Mouse (Mus musculus): ENCODE data around the gene Mark1. TPM values are rescaled to one million over a fixed set of nuclear protein-coding genes. Genes with fewer than 3 reads are reported as not detected.

The Mark1 gene
- polyA plus RNA-seq, 1 experiment from 2014 or later = 2.4 TPM

GRCm38 (mm10) chr1:184938106-184938505, 61.3 kb downstream of the Mark1 start:
- no peak for ATAC-seq (ENCODE audit: low FRiP score, low TSS enrichment)
- H3K27me3 ChIP-seq (ENCODE audit: control insufficient read depth, insufficient read depth, low read length) = no peaks in the 10 kb centered on the region
- no peak overlapping the region for H3K27ac ChIP-seq (ENCODE audit: low read depth, low read length)
- H3K4me1 ChIP-seq (ENCODE audit: control insufficient read depth, insufficient read depth, low read length) = no peaks in the 10 kb centered on the region
- WGBS = 73% methylated on average over 4 of the region's 4 CpGs
- no peak overlapping the region for H3K4me2 ChIP-seq (replicated peaks; ENCODE audit: low read depth, low read length)
- H3K9me3 ChIP-seq (ENCODE audit: control insufficient read depth, low read length) = no peaks in the 10 kb centered on the region
- no peaks in the 10 kb centered on the region for H3K36me3 ChIP-seq (ENCODE audit: control insufficient read depth, insufficient read depth, low read length)
- no peak overlapping the region for H3K9ac ChIP-seq (ENCODE audit: low read depth, low read length)
- no peak overlapping the region for H3K4me3 ChIP-seq (ENCODE audit: low read length)

- no peaks in the 10 kb centered on the region for H3K4me1 ChIP-seq (ENCODE audit: control insufficient read depth, insufficient read depth, low read length)
- no peak overlapping the region for H3K27ac ChIP-seq (ENCODE audit: low read depth, low read length)
- H3K36me3 ChIP-seq (ENCODE audit: control insufficient read depth, insufficient read depth, low read length) = no peaks in the 10 kb centered on the region
- 57% methylated on average over 5 of the region's 5 CpGs for WGBS
- no peak for ATAC-seq (ENCODE audit: low FRiP score, low TSS enrichment)
- H3K4me3 ChIP-seq (ENCODE audit: low read length) = no peak overlapping the region
- no peak overlapping the region for H3K4me2 ChIP-seq (replicated peaks; ENCODE audit: low read depth, low read length)
- H3K27me3 ChIP-seq (ENCODE audit: control insufficient read depth, insufficient read depth, low read length) = no peaks in the 10 kb centered on the region
- no peaks in the 10 kb centered on the region for H3K9me3 ChIP-seq (ENCODE audit: control insufficient read depth, low read length)
- no peak overlapping the region for H3K9ac ChIP-seq (ENCODE audit: low read depth, low read length)
Observed at GRCm38 (mm10) chr1:184935980-184936379, 63.4 kb downstream of the Mark1 start.

DNA sequence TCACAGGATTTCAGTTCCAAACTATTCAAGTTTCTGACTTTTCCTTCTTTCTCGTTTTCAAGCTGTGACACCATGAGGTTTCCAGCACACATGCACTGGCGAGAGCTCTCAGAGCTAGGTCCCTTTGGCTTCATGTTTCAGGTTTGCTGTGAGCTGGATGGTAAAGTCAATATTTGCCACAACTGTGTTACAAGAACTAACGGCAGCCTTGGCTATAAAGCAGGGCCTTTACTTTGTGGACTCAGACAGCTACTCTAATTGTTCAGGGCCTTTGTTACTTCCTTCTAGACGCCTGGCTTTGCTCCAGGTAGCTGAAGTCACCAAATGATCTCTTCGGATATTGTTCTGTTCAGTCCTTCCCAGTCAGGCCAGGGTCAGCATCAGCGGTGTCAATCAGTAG, 63.9 kb downstream of the Mark1 start:
- Histone ChIP-seq H3K4me2 (replicated peaks; ENCODE audit: low read depth, low read length) (no peak overlapping the region), H3K9ac (ENCODE audit: low read depth, low read length) (no peak overlapping the region), H3K27me3 (ENCODE audit: control insufficient read depth, insufficient read depth, low read length) (no peaks in the 10 kb centered on the region), H3K4me1 (ENCODE audit: control insufficient read depth, insufficient read depth, low read length) (no peaks in the 10 kb centered on the region), H3K36me3 (ENCODE audit: control insufficient read depth, insufficient read depth, low read length) (no peaks in the 10 kb centered on the region), H3K27ac (ENCODE audit: low read depth, low read length) (no peak overlapping the region), H3K9me3 (ENCODE audit: control insufficient read depth, low read length) (no peaks in the 10 kb centered on the region), H3K4me3 (ENCODE audit: low read length) (no peak overlapping the region)
- ATAC-seq (ENCODE audit: low FRiP score, low TSS enrichment) = no peak
- 63% methylated on average over 6 of the region's 6 CpGs for WGBS

GRCm38 (mm10) chr1:184931097-184931496, 68.3 kb downstream of the Mark1 start:
- H3K4me1 ChIP-seq (ENCODE audit: control insufficient read depth, insufficient read depth, low read length) = no peaks in the 10 kb centered on the region
- peaks cover 2% of the 10 kb centered on the region; the same call in 1 of the 2 replicates for H3K36me3 ChIP-seq (ENCODE audit: control insufficient read depth, insufficient read depth, low read length)
- no peak overlapping the region for H3K9ac ChIP-seq (ENCODE audit: low read depth, low read length)
- H3K4me3 ChIP-seq (ENCODE audit: low read length) = no peak overlapping the region
- H3K9me3 ChIP-seq (ENCODE audit: control insufficient read depth, low read length) = no peaks in the 10 kb centered on the region
- 88% methylated on average over 6 of the region's 6 CpGs for WGBS
- no peak overlapping the region for H3K4me2 ChIP-seq (replicated peaks; ENCODE audit: low read depth, low read length)
- H3K27ac ChIP-seq (ENCODE audit: low read depth, low read length) = no peak overlapping the region
- no peaks in the 10 kb centered on the region for H3K27me3 ChIP-seq (ENCODE audit: control insufficient read depth, insufficient read depth, low read length)
- no peak for ATAC-seq (ENCODE audit: low FRiP score, low TSS enrichment)

DNA sequence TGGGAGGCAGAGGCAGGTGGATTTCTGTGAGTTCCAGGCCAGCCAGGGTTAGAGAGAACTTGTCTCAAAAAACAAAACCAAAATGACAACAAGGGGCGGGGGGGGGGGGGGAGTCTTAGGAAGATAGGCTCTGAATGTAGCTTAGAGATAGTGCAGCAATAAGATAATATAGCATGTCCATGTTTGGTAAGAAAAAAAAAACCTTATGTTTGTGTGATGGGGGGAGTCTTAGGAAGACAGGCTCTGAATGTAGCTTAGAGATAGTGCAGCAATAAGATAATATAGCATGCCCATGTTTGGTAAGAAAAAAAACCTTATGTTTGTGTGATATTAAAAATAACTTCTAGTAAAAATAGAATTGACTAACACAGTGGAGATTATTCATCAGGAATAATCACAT, 71.0 kb downstream of the Mark1 start:
- H3K4me1 ChIP-seq (ENCODE audit: control insufficient read depth, insufficient read depth, low read length) = no peaks in the 10 kb centered on the region
- no peaks in the 10 kb centered on the region for H3K27me3 ChIP-seq (ENCODE audit: control insufficient read depth, insufficient read depth, low read length)
- H3K4me2 ChIP-seq (replicated peaks; ENCODE audit: low read depth, low read length) = no peak overlapping the region
- 83% methylated on average over 1 of the region's 1 CpGs for WGBS
- H3K36me3 ChIP-seq (ENCODE audit: control insufficient read depth, insufficient read depth, low read length) = peaks cover 2% of the 10 kb centered on the region; the same call in 1 of the 2 replicates
- no peaks in the 10 kb centered on the region for H3K9me3 ChIP-seq (ENCODE audit: control insufficient read depth, low read length)
- ATAC-seq (ENCODE audit: low FRiP score, low TSS enrichment) = no peak
- H3K27ac ChIP-seq (ENCODE audit: low read depth, low read length) = no peak overlapping the region
- H3K4me3 ChIP-seq (ENCODE audit: low read length) = no peak overlapping the region
- H3K9ac ChIP-seq (ENCODE audit: low read depth, low read length) = no peak overlapping the region

DNA sequence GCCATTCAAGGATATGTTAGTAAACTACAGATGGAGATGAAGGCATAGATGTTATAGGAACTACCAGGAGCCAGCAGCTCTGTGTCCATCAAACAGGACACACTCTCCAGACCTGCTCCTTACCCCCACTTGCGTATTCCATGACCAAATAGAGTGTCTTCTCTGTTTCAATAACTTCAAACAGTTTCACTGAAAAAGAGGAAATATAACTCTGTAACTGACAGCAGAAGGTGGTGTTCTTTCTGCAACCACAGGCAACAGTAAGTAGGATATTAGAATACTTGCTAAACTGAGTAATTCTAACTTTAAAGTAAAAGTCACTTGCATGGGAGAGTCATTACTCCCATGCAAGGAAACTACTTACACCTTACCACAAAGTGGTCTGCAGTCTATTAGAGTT, 71.5 kb downstream of the Mark1 start:
- WGBS = 88% methylated on average over 1 of the region's 1 CpGs
- Histone ChIP-seq H3K4me2 (replicated peaks; ENCODE audit: low read depth, low read length) (no peak overlapping the region), H3K4me1 (ENCODE audit: control insufficient read depth, insufficient read depth, low read length) (no peaks in the 10 kb centered on the region), H3K27me3 (ENCODE audit: control insufficient read depth, insufficient read depth, low read length) (no peaks in the 10 kb centered on the region), H3K9me3 (ENCODE audit: control insufficient read depth, low read length) (no peaks in the 10 kb centered on the region), H3K27ac (ENCODE audit: low read depth, low read length) (no peak overlapping the region), H3K36me3 (ENCODE audit: control insufficient read depth, insufficient read depth, low read length) (peaks cover 2% of the 10 kb centered on the region; the same call in 1 of the 2 replicates), H3K9ac (ENCODE audit: low read depth, low read length) (no peak overlapping the region), H3K4me3 (ENCODE audit: low read length) (no peak overlapping the region)
- no peak for ATAC-seq (ENCODE audit: low FRiP score, low TSS enrichment)

GRCm38 (mm10) chr1:184922824-184923223, 76.5 kb downstream of the Mark1 start:
- no peak overlapping the region for H3K27ac ChIP-seq (ENCODE audit: low read depth, low read length)
- no peak for ATAC-seq (ENCODE audit: low FRiP score, low TSS enrichment)
- no peak overlapping the region for H3K4me3 ChIP-seq (ENCODE audit: low read length)
- H3K9me3 ChIP-seq (ENCODE audit: control insufficient read depth, low read length) = no peaks in the 10 kb centered on the region
- H3K9ac ChIP-seq (ENCODE audit: low read depth, low read length) = no peak overlapping the region
- H3K27me3 ChIP-seq (ENCODE audit: control insufficient read depth, insufficient read depth, low read length) = no peaks in the 10 kb centered on the region
- no peaks in the 10 kb centered on the region for H3K4me1 ChIP-seq (ENCODE audit: control insufficient read depth, insufficient read depth, low read length)
- 86% methylated on average over 13 of the region's 13 CpGs for WGBS
- H3K36me3 ChIP-seq (ENCODE audit: control insufficient read depth, insufficient read depth, low read length) = peaks cover 7% of the 10 kb centered on the region; the same call in 1 of the 2 replicates
- H3K4me2 ChIP-seq (replicated peaks; ENCODE audit: low read depth, low read length) = no peak overlapping the region

- Histone ChIP-seq H3K9me3 (ENCODE audit: control insufficient read depth, low read length) (no peaks in the 10 kb centered on the region), H3K9ac (ENCODE audit: low read depth, low read length) (no peak overlapping the region), H3K4me2 (replicated peaks; ENCODE audit: low read depth, low read length) (no peak overlapping the region), H3K4me1 (ENCODE audit: control insufficient read depth, insufficient read depth, low read length) (no peaks in the 10 kb centered on the region), H3K4me3 (ENCODE audit: low read length) (no peak overlapping the region), H3K27ac (ENCODE audit: low read depth, low read length) (no peak overlapping the region), H3K36me3 (ENCODE audit: control insufficient read depth, insufficient read depth, low read length) (peaks cover 4% of the 10 kb centered on the region; the same call in 1 of the 2 replicates), H3K27me3 (ENCODE audit: control insufficient read depth, insufficient read depth, low read length) (no peaks in the 10 kb centered on the region)
- 81% methylated on average over 5 of the region's 5 CpGs for WGBS
- ATAC-seq (ENCODE audit: low FRiP score, low TSS enrichment) = no peak
Observed at GRCm38 (mm10) chr1:184920057-184920456, 79.3 kb downstream of the Mark1 start.

- H3K27ac ChIP-seq (ENCODE audit: low read depth, low read length) = no peak overlapping the region
- H3K4me2 ChIP-seq (replicated peaks; ENCODE audit: low read depth, low read length) = no peak overlapping the region
- ATAC-seq (ENCODE audit: low FRiP score, low TSS enrichment) = no peak
- no peaks in the 10 kb centered on the region for H3K9me3 ChIP-seq (ENCODE audit: control insufficient read depth, low read length)
- WGBS = 89% methylated on average over 5 of the region's 5 CpGs
- H3K27me3 ChIP-seq (ENCODE audit: control insufficient read depth, insufficient read depth, low read length) = no peaks in the 10 kb centered on the region
- peaks cover 4% of the 10 kb centered on the region; the same call in 1 of the 2 replicates for H3K36me3 ChIP-seq (ENCODE audit: control insufficient read depth, insufficient read depth, low read length)
- H3K9ac ChIP-seq (ENCODE audit: low read depth, low read length) = no peak overlapping the region
- H3K4me1 ChIP-seq (ENCODE audit: control insufficient read depth, insufficient read depth, low read length) = no peaks in the 10 kb centered on the region
- no peak overlapping the region for H3K4me3 ChIP-seq (ENCODE audit: low read length)
Observed at GRCm38 (mm10) chr1:184918227-184918888, 81.0 kb downstream of the Mark1 start.

All from kidney, embryonic 14.5 days (tissue).